Mouse (Mus musculus) forebrain, embryonic 12.5 days (tissue): ENCODE measurements around the gene Rbbp5. TPM values are rescaled to one million over a fixed set of nuclear protein-coding genes. Genes with fewer than 3 reads are reported as not detected.

Experiments used
- ATAC-seq: fragments of 200-750 bp; cut with Nextera tagmentation; 2 replicates; pipeline ENCODE4 v1.8.0; 2017; ENCODE audit warnings: moderate TSS enrichment; ENCODE audit not compliant: low FRiP score
- H3K27ac ChIP-seq: fragments of 300-500 bp; sonication (generic); 2 replicates; pipeline ENCODE4 v1.5.1; 2016; ENCODE audit warnings: mild to moderate bottlenecking
- H3K27me3 ChIP-seq: fragments of 300-500 bp; sonication (generic); 2 replicates; pipeline ENCODE4 v1.6.1; 2016; ENCODE audit warnings: mild to moderate bottlenecking
- H3K36me3 ChIP-seq: fragments of 300-500 bp; sonication (generic); replicated peaks from 2 replicates; pipeline ENCODE4 v1.6.1; 2016; ENCODE audit warnings: mild to moderate bottlenecking
- H3K4me1 ChIP-seq: fragments of 300-500 bp; sonication (generic); 2 replicates; pipeline ENCODE4 v1.6.1; 2016
- H3K4me2 ChIP-seq: fragments of 300-500 bp; sonication (generic); 2 replicates; pipeline ENCODE4 v1.6.1; 2016; ENCODE audit warnings: mild to moderate bottlenecking, moderate library complexity
- H3K4me3 ChIP-seq: fragments of 300-500 bp; sonication (generic); replicated peaks from 2 replicates; pipeline ENCODE4 v1.5.1; 2016; ENCODE audit warnings: mild to moderate bottlenecking
- H3K9ac ChIP-seq: fragments of 300-500 bp; sonication (generic); 2 replicates; pipeline ENCODE4 v1.6.1; 2016; ENCODE audit warnings: mild to moderate bottlenecking
- H3K9me3 ChIP-seq: fragments of 300-500 bp; sonication (generic); 2 replicates; pipeline ENCODE4 v1.6.1; 2016
- WGBS: fragments of 180-500 bp; shearing (Covaris S2); methylation state at CpG from one replicate; pipeline ENCODE4 v1.1.7; 2016; 5-methylcytosine and 5-hydroxymethylcytosine counted together
- polyA plus RNA-seq: library from polyadenylated mRNA; unstranded; fragments of >200 nt; fragmentation: Nextera tagmentation; extraction: Ambion mirVana; gene quantifications from 2 replicates; pipeline ENCODE4 v1.2.1, GENCODE M21; 2016

Rbbp5 gene
- polyA plus RNA-seq, 1 experiment from 2014 or later: 63.3 TPM

DNA sequence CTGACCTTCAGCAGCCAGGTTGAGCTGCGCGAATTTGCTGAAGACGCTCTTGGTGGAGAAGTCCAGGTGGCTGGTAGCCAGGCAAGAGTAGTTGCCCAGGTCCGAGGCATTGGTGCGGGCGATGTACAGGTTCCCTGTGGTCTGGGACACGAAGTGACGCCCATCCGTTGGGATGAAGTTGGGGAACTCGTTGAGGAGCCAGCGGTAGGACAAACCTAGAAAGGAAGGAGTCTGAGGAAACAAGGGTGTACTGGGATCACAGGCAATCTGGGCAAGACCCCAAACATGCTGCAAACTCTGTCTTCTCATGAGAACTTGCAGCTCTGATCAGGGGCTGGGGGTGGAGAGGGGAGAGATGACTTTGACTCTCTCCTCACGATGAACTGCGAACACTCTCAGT is 50.9 kb downstream of the Rbbp5 start:
- 95% methylated on average over 13 of the region's 13 CpGs for WGBS
- Histone ChIP-seq H3K4me1 (peaks cover 42% of the 10 kb centered on the region), H3K27me3 (peaks cover 6% of the 10 kb centered on the region), H3K4me3 (no peak overlapping the region), H3K27ac (no peak overlapping the region), H3K9me3 (no peaks in the 10 kb centered on the region), H3K36me3 (no peaks in the 10 kb centered on the region), H3K4me2 (no peak overlapping the region), H3K9ac (no peak overlapping the region)
- no peak for ATAC-seq

DNA sequence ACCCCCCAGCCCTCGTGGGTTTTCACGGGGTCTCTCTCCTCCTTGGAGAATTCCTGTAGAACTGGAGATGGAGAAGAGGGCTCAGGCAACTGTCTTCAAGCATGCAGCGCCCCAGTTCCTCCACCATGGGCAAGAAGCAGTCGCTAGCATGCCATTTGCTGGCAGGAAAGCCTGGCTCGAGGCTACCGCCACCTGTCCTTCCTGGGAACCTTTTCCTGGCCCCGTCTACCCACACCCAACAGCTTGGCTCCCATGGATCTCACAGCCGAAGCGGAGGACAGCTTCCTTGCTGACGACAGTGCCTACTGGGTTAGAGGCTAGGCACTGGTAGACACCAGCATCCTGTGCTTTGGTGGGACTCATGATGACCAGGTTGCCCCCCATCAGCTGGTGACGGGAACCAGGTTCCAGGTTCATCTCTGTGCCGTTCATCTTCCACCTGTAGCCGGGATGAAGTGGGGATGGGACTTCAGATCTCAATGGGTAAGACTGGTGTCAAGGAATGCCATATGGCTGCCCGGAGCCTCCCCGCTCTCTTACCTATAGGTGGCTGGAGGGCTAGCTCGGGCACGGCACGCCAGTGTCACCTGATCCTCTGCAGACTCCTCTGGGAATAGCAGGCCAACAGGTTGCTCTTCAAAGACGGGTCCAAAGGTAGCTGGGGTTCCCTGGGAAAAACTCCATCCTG is 51.6 kb downstream of the Rbbp5 start:
- 89% methylated on average over 19 of the region's 19 CpGs for WGBS
- Histone ChIP-seq H3K36me3 (no peaks in the 10 kb centered on the region), H3K9ac (no peak overlapping the region), H3K27ac (no peak overlapping the region), H3K4me1 (peaks cover 46% of the 10 kb centered on the region), H3K27me3 (peaks cover 6% of the 10 kb centered on the region), H3K4me3 (no peak overlapping the region), H3K4me2 (no peak overlapping the region), H3K9me3 (no peaks in the 10 kb centered on the region)
- no peak for ATAC-seq

DNA sequence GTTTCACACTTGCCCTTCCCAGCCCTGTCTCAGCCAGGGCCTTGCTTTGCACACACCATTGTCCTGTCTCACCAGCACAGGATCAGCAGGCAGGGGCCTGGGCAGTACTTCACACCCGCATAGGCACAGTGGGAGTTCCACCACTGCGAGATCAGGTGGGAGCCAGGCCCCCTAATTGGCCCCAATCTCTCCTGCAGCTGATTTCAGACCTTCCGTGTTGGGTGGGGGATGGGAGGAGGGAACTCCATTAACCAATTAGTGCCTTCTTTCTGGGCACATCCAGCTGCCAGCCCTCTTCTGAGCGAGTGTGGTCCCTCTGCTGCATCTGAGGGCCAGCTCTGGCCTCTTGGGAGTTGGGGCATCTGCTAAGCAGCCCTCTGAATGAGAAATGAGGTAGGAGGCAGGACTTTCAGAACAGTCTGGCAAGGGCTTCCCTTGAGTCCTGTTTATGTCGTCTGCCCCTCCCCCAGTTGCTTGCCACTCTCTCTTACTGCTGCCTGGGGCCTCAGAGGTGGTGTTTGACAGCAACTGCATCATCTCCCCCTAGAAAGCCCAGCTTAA is 53.5 kb downstream of the Rbbp5 start:
- Histone ChIP-seq H3K27me3 (no peaks in the 10 kb centered on the region; the same call in 1 of the 2 replicates), H3K4me1 (peaks cover 55% of the 10 kb centered on the region), H3K4me2 (peak overlapping the region; percentile 19; the same call in 1 of the 2 replicates), H3K36me3 (no peaks in the 10 kb centered on the region), H3K9ac (no peak overlapping the region), H3K9me3 (no peaks in the 10 kb centered on the region), H3K4me3 (no peak overlapping the region), H3K27ac (peak overlapping the region; percentile 82)
- ATAC-seq: peak; percentile 82
- 0% methylated on average over 5 of the region's 5 CpGs for WGBS

DNA sequence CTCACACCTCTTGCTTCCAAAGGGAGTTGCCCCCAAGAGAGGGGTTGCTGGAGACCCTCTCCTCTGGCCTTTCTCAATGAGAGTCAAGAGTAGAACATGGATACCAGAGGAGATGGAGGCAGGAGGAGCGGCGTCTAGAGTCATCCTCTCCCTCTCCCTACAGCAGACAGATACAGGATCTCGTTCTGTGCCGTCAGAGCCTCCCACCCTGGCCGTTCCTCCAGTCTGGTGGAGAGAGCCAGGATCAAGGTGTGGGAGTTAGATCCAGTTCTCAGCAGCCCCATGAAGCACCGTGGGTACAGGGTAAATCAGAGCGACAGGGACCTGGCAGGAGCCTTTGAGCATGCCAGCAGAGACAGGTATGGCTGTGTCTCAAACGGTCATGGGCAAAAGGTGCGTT is 55.4 kb downstream of the Rbbp5 start:
- no peak for ATAC-seq
- H3K4me3 ChIP-seq: no peak overlapping the region
- no peaks in the 10 kb centered on the region for H3K9me3 ChIP-seq
- H3K9ac ChIP-seq: no peak overlapping the region
- no peak overlapping the region for H3K4me2 ChIP-seq
- WGBS: 76% methylated on average over 9 of the region's 9 CpGs
- H3K27ac ChIP-seq: no peak overlapping the region
- H3K36me3 ChIP-seq: no peaks in the 10 kb centered on the region
- no peaks in the 10 kb centered on the region; the same call in 1 of the 2 replicates for H3K27me3 ChIP-seq
- H3K4me1 ChIP-seq: peaks cover 44% of the 10 kb centered on the region

- Histone ChIP-seq H3K9ac (no peak overlapping the region), H3K4me3 (no peak overlapping the region), H3K4me1 (peaks cover 53% of the 10 kb centered on the region), H3K27me3 (no peaks in the 10 kb centered on the region; the same call in 1 of the 2 replicates), H3K36me3 (no peaks in the 10 kb centered on the region), H3K9me3 (no peaks in the 10 kb centered on the region), H3K27ac (no peak overlapping the region), H3K4me2 (no peak overlapping the region)
- ATAC-seq: no peak
- WGBS: 10% methylated on average over 6 of the region's 8 CpGs
These were observed 56.7 kb downstream of the Rbbp5 start for GRCm38 (mm10) chr1:132533840-132534239.

GRCm38 (mm10) chr1:132535541-132535940 is 58.4 kb downstream of the Rbbp5 start:
- ATAC-seq: no peak
- Histone ChIP-seq H3K9ac (no peak overlapping the region), H3K9me3 (no peaks in the 10 kb centered on the region), H3K4me2 (no peak overlapping the region), H3K27ac (no peak overlapping the region), H3K27me3 (peaks cover 9% of the 10 kb centered on the region), H3K4me3 (no peak overlapping the region), H3K36me3 (no peaks in the 10 kb centered on the region), H3K4me1 (peaks cover 55% of the 10 kb centered on the region)
- WGBS: 91% methylated on average over 4 of the region's 4 CpGs

DNA sequence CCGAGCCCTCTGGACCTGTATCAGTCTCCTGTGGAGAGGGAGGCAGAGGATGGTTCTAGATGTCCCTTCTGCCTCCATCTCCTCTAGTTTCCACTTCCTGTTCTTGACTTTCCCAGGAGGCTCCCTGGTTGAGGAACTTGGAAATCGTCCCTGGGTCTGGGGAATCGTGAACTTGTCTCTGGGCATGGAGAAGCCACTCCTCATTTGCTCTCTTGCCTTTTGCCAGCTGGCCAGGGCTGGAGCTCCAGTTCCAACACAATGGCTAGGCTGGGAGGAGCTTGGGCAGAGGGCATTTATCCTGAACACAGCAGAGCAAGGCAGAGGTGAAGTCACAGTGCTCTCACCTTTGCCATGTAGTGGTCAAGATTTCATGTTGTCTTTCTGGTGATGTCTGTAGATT is 59.3 kb downstream of the Rbbp5 start:
- ATAC-seq: no peak
- H3K4me1 ChIP-seq: peaks cover 55% of the 10 kb centered on the region
- WGBS: 74% methylated on average over 3 of the region's 3 CpGs

DNA sequence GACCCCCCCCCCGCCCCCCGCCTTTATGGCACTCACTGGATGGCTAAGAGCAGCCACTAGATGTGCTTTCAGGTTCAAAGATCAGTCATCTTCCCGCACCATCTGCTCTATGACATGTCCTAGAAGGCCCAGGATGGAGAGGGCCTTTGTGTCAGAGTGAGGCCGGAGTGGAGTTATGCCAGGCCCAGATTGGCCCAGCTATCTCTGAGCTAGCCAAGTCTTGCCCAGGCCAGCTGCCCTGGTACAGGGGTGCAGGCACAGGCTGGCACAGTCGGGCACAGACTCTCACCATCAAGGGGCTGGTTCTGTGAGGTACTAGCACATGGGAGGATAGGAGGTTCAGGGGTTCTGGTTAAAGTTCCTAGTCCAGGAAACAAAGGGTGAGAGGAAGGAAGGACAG is 60.6 kb downstream of the Rbbp5 start:
- H3K4me1 ChIP-seq: peaks cover 61% of the 10 kb centered on the region
- H3K27me3 ChIP-seq: peaks cover 31% of the 10 kb centered on the region
- no peak overlapping the region for H3K4me2 ChIP-seq
- H3K9me3 ChIP-seq: no peaks in the 10 kb centered on the region
- ATAC-seq: no peak
- WGBS: 82% methylated on average over 5 of the region's 5 CpGs
- no peak overlapping the region for H3K9ac ChIP-seq
- H3K27ac ChIP-seq: no peak overlapping the region
- H3K4me3 ChIP-seq: no peak overlapping the region
- no peaks in the 10 kb centered on the region for H3K36me3 ChIP-seq

More for the DNA sequence above, 59.3 kb downstream of the Rbbp5 start:
- H3K27me3 ChIP-seq: peaks cover 18% of the 10 kb centered on the region
- no peak overlapping the region for H3K9ac ChIP-seq
- H3K9me3 ChIP-seq: no peaks in the 10 kb centered on the region
- no peak overlapping the region for H3K4me2 ChIP-seq
- no peak overlapping the region for H3K4me3 ChIP-seq
- H3K27ac ChIP-seq: no peak overlapping the region
- H3K36me3 ChIP-seq: no peaks in the 10 kb centered on the region

GRCm38 (mm10) chr1:132540701-132541100 is 63.5 kb downstream of the Rbbp5 start:
- H3K4me2 ChIP-seq: peak overlapping the region; percentile 71
- no peak overlapping the region; the same call in 1 of the 2 replicates for H3K4me3 ChIP-seq
- H3K4me1 ChIP-seq: peaks cover 48% of the 10 kb centered on the region
- H3K27me3 ChIP-seq: peaks cover 55% of the 10 kb centered on the region
- no peak overlapping the region for H3K27ac ChIP-seq
- H3K9me3 ChIP-seq: no peaks in the 10 kb centered on the region
- no peak overlapping the region for H3K9ac ChIP-seq
- no peak for ATAC-seq
- 66% methylated on average over 7 of the region's 7 CpGs for WGBS
- no peaks in the 10 kb centered on the region for H3K36me3 ChIP-seq

DNA sequence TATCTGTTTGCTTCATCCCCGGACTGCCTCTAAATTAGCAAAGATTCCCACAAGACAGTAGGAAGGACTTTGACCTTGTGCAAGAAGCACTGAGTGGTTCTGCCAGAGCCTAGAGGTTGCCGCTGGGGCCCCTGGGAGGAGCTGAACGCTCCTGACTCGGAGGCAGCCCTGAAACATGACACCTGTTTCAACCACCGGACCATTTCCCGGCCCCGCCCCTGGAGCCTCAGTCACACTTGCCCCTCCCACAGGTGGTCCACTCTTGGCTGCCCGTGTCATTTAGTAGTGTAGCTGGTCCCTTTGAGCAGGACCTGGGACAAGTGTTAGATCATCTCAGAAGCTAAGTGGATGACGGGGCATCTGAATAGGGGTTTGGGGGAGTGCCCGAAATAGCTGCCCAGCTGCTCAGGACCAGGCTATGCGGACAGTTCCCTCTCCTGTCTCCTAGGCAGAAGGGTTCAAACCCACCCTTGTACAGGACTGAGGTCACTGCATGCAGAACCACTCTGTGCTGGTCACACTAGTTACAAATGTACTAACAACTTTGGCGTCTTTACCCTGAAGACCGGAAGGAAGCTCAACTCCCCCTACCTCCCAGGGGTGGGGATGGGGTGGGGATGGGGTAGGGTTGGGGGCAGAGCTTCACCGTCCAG is 64.1 kb downstream of the Rbbp5 start:
- Histone ChIP-seq H3K27ac (no peak overlapping the region), H3K4me1 (peaks cover 48% of the 10 kb centered on the region)

DNA sequence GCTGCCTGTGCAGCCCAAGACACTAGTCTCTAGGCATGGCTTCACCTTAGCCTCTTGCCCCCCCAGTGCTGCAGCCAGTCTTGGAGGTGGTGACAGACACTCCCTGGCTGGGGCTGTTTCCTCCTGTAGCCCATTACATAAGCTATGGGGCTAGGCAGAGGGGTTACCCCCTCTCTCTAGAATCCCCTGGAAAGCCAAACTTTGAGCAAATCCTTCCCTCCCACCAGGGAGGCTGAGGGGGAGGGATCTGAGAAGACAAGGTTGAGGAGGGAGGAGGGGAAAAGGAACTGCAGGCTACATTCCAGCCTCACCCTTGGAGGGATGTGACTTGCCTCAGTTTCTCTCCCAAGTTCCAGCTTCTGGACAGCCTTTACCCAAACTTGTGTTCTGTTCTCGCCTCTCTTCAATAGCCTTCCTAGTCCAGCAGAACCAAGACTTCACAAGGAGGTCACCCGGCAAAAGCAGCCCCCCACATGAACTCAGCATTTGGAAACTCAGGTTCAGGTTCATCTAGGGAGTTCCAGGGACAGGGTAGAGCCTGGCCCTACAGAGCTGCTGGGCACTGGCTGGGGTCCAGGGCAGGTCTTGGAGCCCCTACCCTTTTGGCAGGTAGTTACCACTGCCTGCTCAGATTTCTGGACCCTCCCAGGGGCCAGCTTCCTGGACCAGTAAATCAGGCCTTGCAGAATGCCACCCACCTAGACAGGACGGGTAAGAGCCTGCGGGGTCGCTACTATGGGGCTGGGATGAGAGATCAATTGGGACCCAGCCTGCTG is 64.8 kb downstream of the Rbbp5 start:
- H3K4me1 ChIP-seq: peaks cover 48% of the 10 kb centered on the region
- H3K27me3 ChIP-seq: peaks cover 60% of the 10 kb centered on the region
- H3K9ac ChIP-seq: peak overlapping the region; percentile 59
- peak overlapping the region; percentile 71 for H3K4me2 ChIP-seq
- no peak for ATAC-seq
- H3K9me3 ChIP-seq: no peaks in the 10 kb centered on the region
- 13% methylated on average over 5 of the region's 5 CpGs for WGBS
- peak overlapping the region; percentile 57; the same call in 1 of the 2 replicates for H3K27ac ChIP-seq
- peak overlapping the region; percentile 46 for H3K4me3 ChIP-seq
- H3K36me3 ChIP-seq: no peaks in the 10 kb centered on the region

More for the DNA sequence above, 64.1 kb downstream of the Rbbp5 start:
- H3K27me3 ChIP-seq: peaks cover 60% of the 10 kb centered on the region
- no peaks in the 10 kb centered on the region for H3K36me3 ChIP-seq
- H3K4me2 ChIP-seq: peak overlapping the region; percentile 71
- WGBS: 2% methylated on average over 14 of the region's 14 CpGs
- ATAC-seq: no peak
- H3K4me3 ChIP-seq: peak overlapping the region; percentile 46
- H3K9ac ChIP-seq: 0 out of 2 replicates have a peak overlapping the region, but pooled peaks have one; percentile 1
- no peaks in the 10 kb centered on the region for H3K9me3 ChIP-seq

DNA sequence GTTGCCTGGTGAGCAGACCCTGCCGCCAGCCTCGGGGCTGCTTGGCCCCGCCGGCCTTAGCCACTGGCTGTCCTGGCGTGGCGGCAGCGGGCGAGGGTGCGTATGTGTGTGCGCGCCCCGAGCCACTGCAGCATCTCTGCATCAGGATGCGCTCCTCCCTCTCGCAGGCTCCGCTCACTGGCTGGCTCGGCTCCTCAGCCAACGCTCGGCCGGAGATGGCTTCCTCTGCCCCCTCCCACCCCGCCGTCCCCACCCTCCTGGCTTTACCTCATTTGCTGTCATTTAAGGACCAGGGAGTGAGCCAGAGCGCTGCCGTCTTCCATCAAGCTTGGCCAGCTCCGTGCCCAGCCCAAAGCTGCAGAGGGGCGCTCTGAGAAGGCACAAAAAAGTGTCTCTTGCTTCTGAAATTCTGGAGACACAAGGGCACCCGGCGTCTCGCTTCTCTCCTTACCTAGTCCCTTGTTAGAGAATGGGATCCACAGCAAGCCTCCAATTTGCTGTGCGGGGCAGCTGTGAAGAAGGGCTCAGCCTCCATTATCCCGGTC is 65.7 kb downstream of the Rbbp5 start, which contains the start of gene Cntn2:
TSS of gene Cntn2 (minus strand) at position 495 of the 545 bp plus-strand sequence.
- peak within 1 kb of the TSS; percentile 46 for H3K4me3 ChIP-seq
- H3K27ac ChIP-seq: peak within 1 kb of the TSS; percentile 57
- H3K9me3 ChIP-seq: no peaks in the 10 kb centered on the region
- H3K27me3 ChIP-seq: peaks cover 60% of the 10 kb centered on the region
- no peaks in the 10 kb centered on the region for H3K36me3 ChIP-seq
- peak within 1 kb of the TSS; percentile 71 for H3K4me2 ChIP-seq
- peak; percentile 85 for ATAC-seq
- 1% methylated on average over 30 of the region's 30 CpGs for WGBS
- H3K4me1 ChIP-seq: peaks cover 42% of the 10 kb centered on the region
- H3K9ac ChIP-seq: peak within 1 kb of the TSS; percentile 59
